Mouse (Mus musculus) cerebellum, adult 9-10 months (tissue): Measurements from ENCODE around the gene Zfp72.

Experiments
- DNase-seq: peaks from one replicate; pipeline ENCODE4 v3.0.0; 2022

Gene Zfp72

GRCm38 (mm10) chr13:74390371-74390990, at the start of gene Zfp72:
Gene Zfp72 (minus strand): TSS chr13:74390836.
- peak; percentile 79 for DNase-seq

- no peak for DNase-seq
Observed at GRCm38 (mm10) chr13:74439895-74440294, 49.3 kb upstream of the Zfp72 start.

DNA sequence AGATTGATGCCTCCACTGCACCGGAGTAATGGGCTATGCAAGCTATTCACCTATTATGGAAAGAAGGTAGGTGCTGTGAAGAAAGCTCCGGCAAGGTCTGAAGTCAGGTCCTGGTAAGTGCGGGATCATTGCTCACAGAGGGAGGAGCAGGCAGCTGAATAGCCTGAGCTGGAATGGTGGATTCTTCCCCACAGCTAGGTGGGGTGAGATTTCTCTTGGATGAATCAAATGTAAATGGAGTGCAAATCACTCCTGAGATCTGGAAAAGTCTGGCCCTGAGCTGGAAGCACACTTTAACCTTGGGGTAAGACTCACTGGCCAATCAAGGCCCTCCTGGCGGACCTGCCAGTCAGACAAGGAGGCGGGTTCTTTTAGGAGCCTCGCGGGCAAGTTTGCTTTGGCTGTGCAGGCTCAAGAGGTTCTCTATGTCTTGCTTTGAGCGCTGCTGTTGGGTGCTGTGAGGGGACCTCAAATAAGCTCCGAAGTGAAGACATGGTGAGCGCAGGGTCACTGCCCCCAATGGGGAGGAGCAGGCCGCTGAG, 8.7 kb upstream of the Zfp72 start, which contains the start of gene Ftl1-ps1:
Gene Ftl1-ps1, plus strand, starts transcription at position 397 of the 542 bp plus-strand sequence.
- DNase-seq = no peak

DNA sequence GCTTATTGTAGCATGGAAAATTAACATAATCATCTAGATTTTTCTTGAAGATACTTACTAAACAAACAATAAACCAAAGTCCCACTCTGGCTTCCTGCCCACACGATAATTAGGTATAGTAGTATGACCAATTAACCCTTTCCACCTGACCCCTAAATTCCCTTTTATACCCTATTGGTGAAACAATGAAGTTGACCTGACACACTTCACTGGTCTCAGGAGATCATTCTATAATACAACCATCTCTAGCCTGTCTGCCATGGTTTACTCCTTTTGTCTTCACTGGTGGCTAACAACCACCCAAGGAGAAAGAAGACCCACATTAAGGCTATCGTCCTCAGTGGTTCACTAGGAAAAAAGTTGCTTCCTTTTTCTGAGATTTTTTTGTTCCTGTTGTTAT, 520 bp upstream of the Zfp72 start:
- peak; percentile 44 for DNase-seq

DNA sequence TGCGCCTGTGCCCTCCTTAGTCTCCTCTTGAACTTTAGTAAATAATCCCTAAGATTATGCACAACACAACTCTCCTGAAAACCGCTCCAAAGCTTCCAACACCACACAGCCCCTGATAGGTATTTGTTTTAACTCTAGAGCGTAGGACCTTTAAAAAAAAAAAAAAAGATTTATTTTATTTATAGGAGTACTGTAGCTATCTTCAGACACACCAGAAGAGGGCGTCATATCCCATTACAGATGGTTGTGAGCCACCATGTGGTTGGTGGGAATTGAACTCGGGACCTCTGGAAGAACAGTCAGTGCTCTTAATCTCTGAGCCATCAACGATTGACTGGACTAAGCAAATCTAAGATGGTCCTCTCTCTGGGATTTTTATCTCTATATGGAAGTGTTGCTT, 906 bp downstream of the Zfp72 start:
- DNase-seq = no peak

DNA sequence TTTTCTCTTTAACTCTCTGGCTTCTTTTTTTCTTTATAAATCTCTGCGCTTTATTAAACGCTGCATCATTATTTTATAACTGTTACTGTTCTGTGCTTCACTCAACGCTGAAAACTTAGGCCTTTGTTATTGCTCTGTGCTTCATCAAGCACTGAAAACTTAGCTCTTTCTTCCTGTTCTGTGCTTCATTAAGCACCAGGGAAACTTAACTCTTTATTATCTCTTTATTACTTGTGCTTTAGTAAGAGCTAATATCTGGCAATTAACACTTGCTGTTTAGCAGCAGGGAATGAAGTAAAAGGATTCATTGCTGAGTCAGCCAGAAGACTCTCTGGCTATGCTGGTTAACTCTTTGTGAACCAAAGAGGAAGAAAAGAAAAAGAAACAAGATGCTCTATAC, 8.3 kb downstream of the Zfp72 start:
- DNase-seq = no peak

- DNase-seq = no peak
Observed at GRCm38 (mm10) chr13:74381533-74382276, 8.9 kb downstream of the Zfp72 start.

DNA sequence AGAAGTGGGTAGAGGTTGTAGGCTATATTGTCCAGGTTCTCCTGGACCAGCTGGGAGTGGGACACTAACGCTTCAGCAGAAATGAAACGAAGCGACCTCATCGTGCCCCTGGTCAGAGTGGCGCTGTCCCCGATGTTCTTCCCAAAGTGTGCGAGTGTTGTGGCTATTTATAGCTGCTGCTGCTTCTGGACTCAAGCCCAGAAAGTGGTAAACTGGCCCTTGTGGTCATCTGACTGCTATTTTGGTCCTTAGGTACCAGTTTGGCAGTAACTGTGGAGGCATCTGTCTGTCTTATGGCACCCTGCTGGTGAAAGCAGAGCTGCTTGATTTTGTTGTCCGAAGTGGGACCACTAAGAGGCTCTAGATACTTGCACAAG, 26.8 kb downstream of the Zfp72 start, which contains the start of gene Lrrc14b:
Gene Lrrc14b, minus strand, starts transcription at position 147 of the 377 bp plus-strand sequence.
- DNase-seq = peak; percentile 46

- DNase-seq = no peak
Observed at GRCm38 (mm10) chr13:74363176-74363858, 27.3 kb downstream of the Zfp72 start.

- no peak for DNase-seq
Observed at GRCm38 (mm10) chr13:74362218-74362617, 28.4 kb downstream of the Zfp72 start.

DNA sequence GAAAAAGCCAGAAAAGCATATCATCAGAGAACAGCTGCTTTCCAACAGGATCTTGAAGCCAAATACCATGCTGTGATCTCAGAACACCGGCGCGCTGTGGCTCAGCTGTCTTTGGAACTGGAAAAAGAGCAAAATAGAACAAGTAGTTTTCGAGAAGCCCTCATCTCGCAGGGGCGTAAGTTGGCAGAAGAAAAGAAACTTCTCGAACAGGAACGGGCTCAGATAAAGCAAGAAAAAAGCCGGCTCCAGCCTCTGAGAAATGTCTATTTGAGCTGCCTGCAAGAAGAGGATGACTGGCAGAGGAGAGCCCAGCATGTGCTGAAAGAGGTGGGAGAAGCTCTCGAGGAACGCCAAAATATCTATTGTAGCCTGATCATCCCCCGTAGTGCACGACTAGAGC, 34.1 kb downstream of the Zfp72 start:
- DNase-seq = no peak

DNA sequence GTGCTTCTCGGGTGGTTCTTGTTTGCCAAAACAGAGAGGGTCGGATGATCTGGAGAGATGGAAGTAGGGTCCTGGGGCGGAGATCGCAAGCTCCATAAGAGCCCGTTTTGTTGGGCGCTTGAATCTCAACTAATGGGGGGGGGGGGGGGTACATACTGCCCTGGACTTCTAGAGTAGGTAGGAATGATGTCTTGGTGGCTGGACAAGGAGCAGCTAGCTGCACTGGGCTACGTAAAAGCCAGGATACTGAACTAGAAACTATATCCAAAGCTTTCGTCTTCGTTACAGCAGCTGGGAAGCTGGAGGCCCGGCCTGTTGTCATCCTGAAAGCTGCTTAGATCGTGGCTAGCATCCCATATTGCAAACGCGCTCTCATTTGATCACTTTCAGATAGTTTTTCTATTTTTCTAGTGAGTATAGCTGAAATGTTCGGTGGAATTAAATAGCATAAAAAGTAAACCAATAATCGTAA, 40.2 kb downstream of the Zfp72 start:
- DNase-seq = no peak

- peak; percentile 96 for DNase-seq
Observed at GRCm38 (mm10) chr13:74349566-74350434, 40.8 kb downstream of the Zfp72 start, which contains the start of the genes Sdha and Ccdc127. Gene Sdha (minus strand): TSS chr13:74350280. Gene Ccdc127 (plus strand): TSS chr13:74350309.

- DNase-seq = peak; percentile 32
Observed at GRCm38 (mm10) chr13:74341036-74341435, 49.6 kb downstream of the Zfp72 start.

DNA sequence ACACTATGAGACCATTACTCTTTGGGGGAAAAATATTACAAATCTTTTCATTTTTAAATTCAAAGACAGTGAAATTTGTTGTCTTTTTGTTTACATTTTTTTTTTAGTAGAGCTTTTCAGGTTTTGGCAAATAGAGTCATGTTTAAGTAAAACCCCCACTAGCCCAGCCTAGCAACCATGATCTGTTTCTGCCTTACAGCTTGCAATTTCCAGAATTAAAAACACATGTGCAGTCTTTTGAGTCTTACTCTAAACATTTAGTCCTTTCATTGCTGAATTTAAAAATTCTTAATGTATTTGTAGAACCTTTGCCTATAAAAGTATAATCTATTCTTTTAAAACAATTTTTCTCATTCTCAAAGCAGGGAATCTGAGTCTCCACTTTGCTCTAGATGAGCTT, 61.3 kb downstream of the Zfp72 start:
- no peak for DNase-seq
